Mouse (Mus musculus): ENCODE measurements at regions not wholly inside any gene's neighbourhood (a gene's known extent, or its start where the extent isn't known, plus 50 kb on each side); places are given as distances from the start of the nearest gene placed in this dataset.

DNA sequence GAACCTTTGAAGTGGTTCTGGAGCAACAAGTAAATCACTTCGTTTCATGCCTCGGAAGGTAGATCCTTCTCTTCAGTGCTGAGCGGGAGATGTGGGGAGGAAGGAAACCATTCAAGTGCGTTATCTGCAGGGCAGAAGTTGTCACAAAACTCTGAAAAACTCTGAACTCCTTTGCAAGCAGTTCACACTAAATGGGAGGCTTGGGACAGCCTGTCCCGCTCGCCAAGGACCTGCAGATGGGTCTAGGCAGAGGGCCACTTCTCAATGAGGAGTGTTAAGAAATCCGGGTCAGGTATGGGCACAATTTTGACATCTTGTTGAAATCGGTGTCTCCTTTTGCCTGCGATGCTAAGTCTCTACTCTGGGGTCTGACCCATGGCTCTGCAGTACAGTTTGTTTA is 58.6 kb upstream of the Gm10295 start:
- Histone ChIP-seq H3K9ac (ENCODE audit: low read length) (no peak overlapping the region), H3K4me3 (ENCODE audit: low read depth, low read length) (no peak overlapping the region), H3K27me3 (ENCODE audit: control insufficient read depth, insufficient read depth, low read length) (no peaks in the 10 kb centered on the region; the same call in 1 of the 2 replicates), H3K27ac (ENCODE audit: low read depth, low read length) (no peak overlapping the region), H3K4me2 (no peak overlapping the region), H3K9me3 (ENCODE audit: control insufficient read depth, low read length) (no peaks in the 10 kb centered on the region), H3K36me3 (ENCODE audit: control insufficient read depth, insufficient read depth, low read length) (no peaks in the 10 kb centered on the region), H3K4me1 (ENCODE audit: control insufficient read depth, insufficient read depth, low read length) (peaks cover 3% of the 10 kb centered on the region; the same call in 1 of the 2 replicates)
- DNase-seq (ENCODE audit: low spot score, missing footprints) (no peak), ATAC-seq (ENCODE audit: low FRiP score) (no peak)
- 77% methylated on average over 9 of the region's 9 CpGs for WGBS

- Histone ChIP-seq H3K4me2 (no peak overlapping the region), H3K36me3 (ENCODE audit: control insufficient read depth, insufficient read depth, low read length) (no peaks in the 10 kb centered on the region), H3K4me3 (ENCODE audit: low read depth, low read length) (no peak overlapping the region), H3K9ac (ENCODE audit: low read length) (no peak overlapping the region), H3K4me1 (ENCODE audit: control insufficient read depth, insufficient read depth, low read length) (peaks cover 3% of the 10 kb centered on the region; the same call in 1 of the 2 replicates), H3K9me3 (ENCODE audit: control insufficient read depth, low read length) (no peaks in the 10 kb centered on the region), H3K27me3 (ENCODE audit: control insufficient read depth, insufficient read depth, low read length) (no peaks in the 10 kb centered on the region; the same call in 1 of the 2 replicates), H3K27ac (ENCODE audit: low read depth, low read length) (no peak overlapping the region)
- WGBS, result 68% methylated on average over 5 of the region's 5 CpGs
- DNase-seq (ENCODE audit: low spot score, missing footprints) (peak; percentile 35), ATAC-seq (ENCODE audit: low FRiP score) (no peak)
Measured at GRCm38 (mm10) chr7:71409061-71409460, 57.8 kb upstream of the Gm10295 start.

DNA sequence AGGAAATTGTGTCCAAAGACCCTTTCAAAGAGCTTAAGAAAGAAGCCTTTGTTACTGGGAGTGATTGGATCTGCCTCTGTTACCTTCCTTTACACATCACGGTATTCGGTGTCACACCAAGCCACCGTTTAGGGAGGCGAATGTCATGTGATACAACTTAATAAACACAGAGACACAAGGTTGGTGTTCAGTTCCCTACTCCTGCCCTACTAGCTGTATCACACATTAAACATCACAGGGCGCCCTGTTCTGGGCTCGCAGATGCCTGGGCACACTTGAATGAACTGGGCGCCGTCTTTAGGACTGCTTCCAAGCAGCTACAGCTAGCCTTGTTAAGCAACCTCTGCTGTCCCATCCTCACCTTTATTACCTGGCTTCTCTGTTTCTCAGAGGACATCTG is 55.0 kb upstream of the Gm10295 start:
- no peak for DNase-seq (ENCODE audit: low spot score, missing footprints)
- Histone ChIP-seq H3K27ac (ENCODE audit: low read depth, low read length) (no peak overlapping the region), H3K27me3 (ENCODE audit: control insufficient read depth, insufficient read depth, low read length) (no peaks in the 10 kb centered on the region; the same call in 1 of the 2 replicates), H3K36me3 (ENCODE audit: control insufficient read depth, insufficient read depth, low read length) (no peaks in the 10 kb centered on the region), H3K4me1 (ENCODE audit: control insufficient read depth, insufficient read depth, low read length) (peaks cover 2% of the 10 kb centered on the region; the same call in 1 of the 2 replicates), H3K4me3 (ENCODE audit: low read depth, low read length) (no peak overlapping the region), H3K4me2 (no peak overlapping the region), H3K9ac (ENCODE audit: low read length) (no peak overlapping the region), H3K9me3 (ENCODE audit: control insufficient read depth, low read length) (no peaks in the 10 kb centered on the region)
- 68% methylated on average over 8 of the region's 8 CpGs for WGBS
- no peak for ATAC-seq (ENCODE audit: low FRiP score)
